Mouse (Mus musculus): ENCODE measurements around the gene Fam98c. TPM values are rescaled to one million over a fixed set of nuclear protein-coding genes. Genes with fewer than 3 reads are reported as not detected.

The Fam98c gene
- total RNA-seq, 1 experiment from 2014 or later: 28.2 TPM

DNA sequence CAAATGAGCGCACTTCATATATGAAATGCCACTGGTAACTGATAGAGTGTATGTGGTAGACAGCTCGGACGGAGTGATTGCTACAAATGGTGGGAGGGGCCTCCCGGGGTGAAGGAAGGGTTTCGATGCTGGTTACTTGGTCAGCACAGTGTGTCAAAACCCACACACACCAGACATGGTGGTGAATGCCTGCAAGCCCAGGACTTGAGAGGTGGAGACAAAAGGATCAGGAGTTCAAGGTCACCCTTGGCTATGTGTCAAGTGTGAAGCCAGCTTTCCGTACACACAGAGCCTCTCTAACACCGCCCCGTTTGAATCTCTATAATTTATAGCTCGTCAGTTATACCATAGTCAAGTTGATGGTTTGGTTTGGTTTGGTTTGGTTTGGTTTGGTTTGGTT lies 33.2 kb downstream of the Fam98c start:
- no peak for ATAC-seq (replicated peaks; ENCODE audit: low read depth, poor library complexity, severe bottlenecking)

DNA sequence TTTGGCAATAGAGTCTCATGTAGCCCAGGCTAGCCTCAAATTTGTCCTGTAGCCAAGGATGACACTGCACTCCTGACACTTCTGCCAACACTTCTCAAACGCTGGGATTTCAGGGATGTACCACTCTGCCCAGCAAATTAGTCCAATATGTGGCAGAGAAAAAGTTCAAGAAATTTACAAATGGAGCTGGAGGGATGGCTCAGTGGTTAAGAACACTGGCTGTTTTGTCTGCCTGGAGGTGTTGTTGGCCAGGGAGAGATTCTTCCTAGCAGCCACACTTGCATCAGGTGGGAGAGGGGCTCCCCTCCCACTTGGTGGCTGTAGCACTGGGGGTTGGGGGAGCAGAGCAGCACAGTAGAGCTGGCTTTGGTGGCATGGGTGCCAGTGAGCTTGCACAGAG lies 36.5 kb downstream of the Fam98c start:
- no peak for ATAC-seq (replicated peaks; ENCODE audit: low read depth, poor library complexity, severe bottlenecking)

DNA sequence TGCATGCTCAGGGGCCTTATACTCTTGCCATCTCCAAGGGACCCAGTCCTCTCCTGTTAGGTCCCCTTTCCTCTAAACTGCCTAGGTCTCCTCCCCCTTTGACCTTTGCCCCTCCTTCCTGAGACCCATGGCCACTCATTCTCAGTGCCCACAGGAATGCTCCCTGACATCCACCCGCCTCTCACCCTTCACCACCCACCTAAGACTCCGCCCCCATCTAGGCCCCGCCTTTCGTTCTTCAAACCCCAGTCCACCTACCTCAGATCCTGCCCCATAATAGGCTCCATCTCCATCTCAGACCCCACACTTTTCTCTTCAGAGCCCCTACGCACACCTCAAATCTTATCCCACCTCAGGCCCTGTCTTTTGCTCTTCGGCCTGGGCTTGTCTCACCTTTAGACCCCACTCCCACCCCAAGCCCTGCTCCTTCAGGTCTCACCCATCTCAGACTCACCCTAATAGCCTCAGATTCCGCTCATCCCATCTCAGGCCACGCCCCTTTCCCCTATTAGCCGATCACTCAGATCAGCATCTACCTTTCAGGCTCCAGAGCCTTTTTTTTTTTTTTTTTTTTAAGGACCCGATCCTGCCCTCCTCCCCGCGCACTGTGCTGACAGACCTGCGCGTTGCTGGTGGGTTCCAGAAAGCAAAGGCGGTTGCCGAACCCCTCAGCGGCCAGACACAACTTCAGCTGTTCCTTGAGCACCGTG lies 37.7 kb downstream of the Fam98c start:
- no peak for ATAC-seq (replicated peaks; ENCODE audit: low read depth, poor library complexity, severe bottlenecking)

DNA sequence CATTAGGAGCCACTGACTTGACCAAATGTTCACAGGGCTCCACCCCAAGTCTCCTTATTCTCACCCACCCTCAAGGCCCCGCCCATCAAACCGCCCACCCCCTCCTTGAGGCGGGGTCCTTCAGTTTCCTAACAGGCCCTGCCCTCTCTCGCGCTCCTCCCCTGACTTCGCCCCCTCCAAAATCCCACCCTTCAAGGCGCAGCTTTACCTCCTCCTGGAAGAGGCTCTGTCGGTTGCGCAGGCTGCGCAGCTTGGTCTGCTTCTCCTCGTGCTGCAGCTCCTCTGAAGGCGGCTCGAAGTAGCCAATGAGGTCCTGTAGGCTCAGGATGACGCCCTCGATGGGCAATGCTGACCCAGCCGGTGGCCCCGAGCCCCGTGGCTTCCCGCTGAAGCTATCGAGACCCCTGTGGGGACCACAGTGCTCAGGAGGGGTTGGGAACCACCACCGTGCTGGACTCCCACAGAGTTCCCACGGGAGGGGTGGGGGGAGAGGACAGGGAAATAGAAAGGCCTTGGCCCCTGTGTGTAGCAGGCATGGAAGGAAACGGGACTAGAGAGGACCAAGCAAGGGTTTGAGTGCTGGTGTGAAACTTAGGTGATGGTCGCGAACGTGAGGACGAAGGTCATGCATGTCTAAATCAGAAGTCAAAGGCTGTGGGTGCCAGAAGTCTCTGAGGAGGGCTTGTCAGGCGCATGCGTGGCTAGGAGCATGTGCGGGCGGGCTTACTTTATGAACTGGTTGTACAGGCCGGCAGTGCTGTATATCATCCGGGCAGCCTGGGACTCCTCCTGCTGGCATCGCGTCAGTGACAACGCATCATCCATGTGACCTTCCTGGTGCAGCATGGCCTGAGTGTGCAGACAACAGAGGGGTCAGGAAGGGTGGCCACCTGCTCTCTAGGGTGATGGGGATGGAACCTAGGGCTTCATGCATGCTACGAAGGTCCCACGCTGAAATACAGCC lies 46.8 kb downstream of the Fam98c start:
- ATAC-seq (replicated peaks; ENCODE audit: low read depth, poor library complexity, severe bottlenecking): no peak

Other genes with a start within 250 kb of the Fam98c start
- 42.6 and 76.9 TPM in 2 replicates for gene Actn4, start 193.9 kb downstream of the Fam98c start, total RNA-seq (2017)
- gene Eif3k, start 174.4 kb downstream of the Fam98c start, total RNA-seq (2017): 417 and 491 TPM in 2 replicates
- gene Map4k1, start 174.2 kb downstream of the Fam98c start, total RNA-seq (2017): 65.8 and 72.9 TPM in 2 replicates
- gene Ryr1, start 31.1 kb downstream of the Fam98c start, total RNA-seq (2017): 0.19 and 2.5 TPM in 2 replicates
- 0.41 and 0.63 TPM in 2 replicates for gene Rasgrp4, start 21.4 kb downstream of the Fam98c start, total RNA-seq (2017)
- gene Ggn, start 14.0 kb upstream of the Fam98c start, total RNA-seq (2017): 0.92 and 1.6 TPM in 2 replicates
- 1.2 and 3.8 TPM in 2 replicates for gene Spred3, start 14.2 kb upstream of the Fam98c start, total RNA-seq (2017)
- 130 and 171 TPM in 2 replicates for gene Psmd8, start 24.5 kb upstream of the Fam98c start, total RNA-seq (2017)
- 0.73 and 1.0 TPM in 2 replicates for gene Catsperg1, start 57.8 kb upstream of the Fam98c start, total RNA-seq (2017)
- 1.3 and 1.6 TPM in 2 replicates for gene Kcnk6, start 76.3 kb upstream of the Fam98c start, total RNA-seq (2017)
- 29.2 and 31.3 TPM in 2 replicates for gene Yif1b, start 82.1 kb upstream of the Fam98c start, total RNA-seq (2017)
- gene 2200002D01Rik, start 92.2 kb upstream of the Fam98c start, total RNA-seq (2017): 1.8 and 12.1 TPM in 2 replicates
- gene Spint2, start 125.7 kb upstream of the Fam98c start, total RNA-seq (2017): 25.3 and 28.6 TPM in 2 replicates
- gene Ppp1r14a, start 133.1 kb upstream of the Fam98c start, total RNA-seq (2017): not detected in 2 replicates
- gene Dpf1, start 147.7 kb upstream of the Fam98c start, total RNA-seq (2017): 3.2 TPM in 1 of 2 replicates, not detected in the other